Mouse (Mus musculus): ENCODE data around the gene Slc12a8.

- no peak for TF ChIP-seq CTCF (conservative IDR thresholded peaks at IDR 0.05; ENCODE audit: low read length)
- TF ChIP-seq POU5F1 (IDR thresholded peaks at IDR 0.05; ENCODE audit: borderline replicate concordance, low read length): no peak
Measured at GRCm38 (mm10) chr16:33687724-33688123, 170.6 kb downstream of the Slc12a8 start.
